Mouse (Mus musculus) testis, adult 2 months (tissue): Measurements from ENCODE around the gene Rab8b.

Experiments
- CTCF ChIP-seq: fragments of 200-500 bp; IDR thresholded peaks from 2 replicates; pipeline ENCODE4 v1.5.1; 2012; ENCODE audit warnings: low read depth, mild to moderate bottlenecking, inconsistent platforms, low read length, moderate library complexity; ENCODE audit not compliant: control insufficient read depth, insufficient read depth, insufficient replicate concordance
- POLR2A ChIP-seq: fragments of 200-500 bp; IDR thresholded peaks from 2 replicates; pipeline ENCODE4 v1.6.1; 2012; ENCODE audit warnings: low read depth, mild to moderate bottlenecking, inconsistent platforms, low read length, moderate library complexity; ENCODE audit not compliant: control insufficient read depth

DNA sequence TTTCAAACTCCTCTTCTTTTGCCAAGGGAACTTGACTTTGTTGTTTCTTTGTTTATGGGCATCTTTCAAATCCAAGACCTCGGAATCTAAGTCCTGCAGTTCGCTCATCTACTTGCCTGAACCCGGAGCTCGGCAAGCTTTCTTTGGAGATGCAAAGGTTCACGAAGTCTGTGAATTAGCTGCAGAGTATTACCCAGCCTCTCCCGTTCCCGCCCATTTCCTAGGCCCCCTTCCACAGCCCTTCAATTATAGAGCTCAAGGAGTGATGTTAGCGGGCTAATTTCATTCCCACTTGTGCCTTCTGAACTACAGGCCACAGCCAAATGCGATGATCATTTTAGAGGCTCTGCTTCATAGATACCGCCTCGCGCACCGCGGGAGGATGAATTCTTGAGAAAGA lies 494 bp upstream of the Rab8b start:
- TF ChIP-seq CTCF (no peak), POLR2A (no peak)
